Mouse (Mus musculus) cerebellum, adult 9-10 months (tissue): ENCODE measurements around the gene Capn15.

ENCODE experiments used
- DNase-seq: peaks from one replicate; pipeline ENCODE4 v3.0.0; 2022

Capn15 gene

GRCm38 (mm10) chr17:25985306-25986294, at the start of gene Capn15:
Gene Capn15 (minus strand): TSS chr17:25985796.
- DNase-seq, result peak; percentile 94

GRCm38 (mm10) chr17:26032037-26032436, 46.4 kb upstream of the Capn15 start:
- DNase-seq, result no peak

GRCm38 (mm10) chr17:26031583-26031982, 46.0 kb upstream of the Capn15 start:
- peak; percentile 89 for DNase-seq

GRCm38 (mm10) chr17:26028261-26028660, 42.7 kb upstream of the Capn15 start:
- DNase-seq, result no peak

GRCm38 (mm10) chr17:26024674-26025073, 39.1 kb upstream of the Capn15 start:
- DNase-seq, result no peak

- DNase-seq, result no peak
Observed at GRCm38 (mm10) chr17:26023966-26024365, 38.4 kb upstream of the Capn15 start.

- DNase-seq, result no peak
Observed at GRCm38 (mm10) chr17:26023181-26023580, 37.6 kb upstream of the Capn15 start.

GRCm38 (mm10) chr17:26021728-26022341, 36.2 kb upstream of the Capn15 start:
- DNase-seq, result no peak

- DNase-seq, result no peak
Observed at GRCm38 (mm10) chr17:26020848-26021347, 35.3 kb upstream of the Capn15 start.

GRCm38 (mm10) chr17:26018388-26018787, 32.8 kb upstream of the Capn15 start:
- DNase-seq, result no peak

GRCm38 (mm10) chr17:26017949-26018348, 32.4 kb upstream of the Capn15 start:
- DNase-seq, result no peak

GRCm38 (mm10) chr17:26017021-26017420, 31.4 kb upstream of the Capn15 start:
- no peak for DNase-seq

GRCm38 (mm10) chr17:26013711-26014110, 28.1 kb upstream of the Capn15 start:
- no peak for DNase-seq

GRCm38 (mm10) chr17:26011841-26012460, 26.4 kb upstream of the Capn15 start:
- DNase-seq, result peak; percentile 94

GRCm38 (mm10) chr17:26009540-26009939, 23.9 kb upstream of the Capn15 start:
- peak; percentile 92 for DNase-seq

- DNase-seq, result no peak
Observed at GRCm38 (mm10) chr17:26008787-26009186, 23.2 kb upstream of the Capn15 start.

GRCm38 (mm10) chr17:26008331-26008730, 22.7 kb upstream of the Capn15 start:
- no peak for DNase-seq

GRCm38 (mm10) chr17:26007646-26008045, 22.1 kb upstream of the Capn15 start:
- DNase-seq, result no peak

GRCm38 (mm10) chr17:26005731-26006450, 20.3 kb upstream of the Capn15 start:
- no peak for DNase-seq

GRCm38 (mm10) chr17:26004711-26005110, 19.1 kb upstream of the Capn15 start:
- no peak for DNase-seq

- no peak for DNase-seq
Observed at GRCm38 (mm10) chr17:26003864-26004263, 18.3 kb upstream of the Capn15 start.

GRCm38 (mm10) chr17:25998425-25998824, 12.8 kb upstream of the Capn15 start:
- no peak for DNase-seq

- DNase-seq, result no peak
Observed at GRCm38 (mm10) chr17:25993489-25993888, 7.9 kb upstream of the Capn15 start.
